Mouse (Mus musculus): Measurements from ENCODE around the gene Iqschfp. TPM values are rescaled to one million over a fixed set of nuclear protein-coding genes. Genes with fewer than 3 reads are reported as not detected.
A peak's percentile ranks its signal among the peaks of the same experiment; 100 is the strongest.

Gene Iqschfp
- total and polyA plus RNA-seq, 2 experiments from 2014 or later: 2.7 to 5.6 TPM

DNA sequence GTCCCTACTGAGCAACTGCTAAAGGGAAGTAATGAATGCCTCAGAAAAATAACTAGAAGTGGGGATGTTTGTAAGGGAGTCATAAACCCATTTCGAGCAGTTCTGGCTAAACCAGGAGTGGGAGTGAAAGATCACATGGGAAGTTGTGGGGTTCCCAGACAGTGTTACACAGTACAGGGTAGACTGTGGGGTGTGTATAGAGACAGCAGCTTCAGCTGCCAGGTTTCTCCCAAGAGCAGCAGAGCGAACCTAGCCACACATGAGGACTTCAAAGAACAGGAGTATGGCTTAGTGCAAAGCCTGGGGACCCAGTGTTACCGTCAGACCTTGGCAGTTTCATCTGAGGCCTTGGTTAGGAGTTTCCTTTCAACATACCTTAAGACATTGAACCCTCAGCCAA is 740.7 kb downstream of the Iqschfp start:
- WGBS: 85% methylated on average over 3 of the region's 3 CpGs
- 0 out of 2 replicates have a peak, but pooled peaks cover under 1% of the 10 kb centered on the region for H3K36me3 ChIP-seq (ENCODE audit: insufficient read depth, low read length)
- no peak overlapping the region for H3K9ac ChIP-seq (replicated peaks; ENCODE audit: low read length)
- DNase-seq (ENCODE audit: low spot score) (no peak), ATAC-seq (no peak)
- no peaks in the 10 kb centered on the region for H3K27me3 ChIP-seq (ENCODE audit: insufficient read depth, low read length)
- H3K4me2 ChIP-seq (ENCODE audit: low read depth, low read length): no peak overlapping the region
- H3K27ac ChIP-seq: no peak overlapping the region
- no peaks in the 10 kb centered on the region for H3K9me3 ChIP-seq (ENCODE audit: low read length)
- no peaks in the 10 kb centered on the region for H3K4me1 ChIP-seq (ENCODE audit: insufficient read depth, low read length)
- TF ChIP-seq CTCF (IDR thresholded peaks at IDR 0.05; ENCODE audit: low read depth): no peak
- no peak overlapping the region for H3K4me3 ChIP-seq (ENCODE audit: low read length)

DNA sequence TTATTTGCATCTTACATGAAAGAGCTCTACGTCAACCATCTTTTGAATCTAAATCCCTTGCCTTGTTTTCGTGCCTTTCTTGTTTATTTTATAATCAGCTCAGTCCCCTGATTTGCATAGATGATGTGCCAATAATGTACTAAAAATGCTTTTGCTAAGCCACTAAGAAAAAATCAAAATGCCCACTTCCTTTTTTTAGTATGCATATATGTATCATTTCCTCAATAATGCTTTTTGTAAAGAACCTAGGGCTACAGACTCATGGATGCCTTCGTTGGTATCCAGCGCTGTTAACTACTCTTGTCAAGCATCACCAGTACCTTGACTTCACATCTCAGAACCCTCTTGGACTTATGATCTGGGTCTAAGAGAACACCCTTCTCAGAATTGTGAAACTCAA is 741.5 kb downstream of the Iqschfp start:
- no peak for DNase-seq (ENCODE audit: low spot score)
- no peak overlapping the region for H3K27ac ChIP-seq
- no peak for ATAC-seq
- whole genome bisulfite sequencing: 94% methylated on average over 4 of the region's 4 CpGs
- no peaks in the 10 kb centered on the region for H3K9me3 ChIP-seq (ENCODE audit: low read length)
- H3K4me2 ChIP-seq (ENCODE audit: low read depth, low read length): no peak overlapping the region
- H3K27me3 ChIP-seq (ENCODE audit: insufficient read depth, low read length): no peaks in the 10 kb centered on the region
- H3K4me3 ChIP-seq (ENCODE audit: low read length): no peak overlapping the region
- H3K36me3 ChIP-seq (ENCODE audit: insufficient read depth, low read length): no peaks in the 10 kb centered on the region
- TF ChIP-seq CTCF (IDR thresholded peaks at IDR 0.05; ENCODE audit: low read depth): no peak
- H3K9ac ChIP-seq (replicated peaks; ENCODE audit: low read length): no peak overlapping the region
- H3K4me1 ChIP-seq (ENCODE audit: insufficient read depth, low read length): no peaks in the 10 kb centered on the region

DNA sequence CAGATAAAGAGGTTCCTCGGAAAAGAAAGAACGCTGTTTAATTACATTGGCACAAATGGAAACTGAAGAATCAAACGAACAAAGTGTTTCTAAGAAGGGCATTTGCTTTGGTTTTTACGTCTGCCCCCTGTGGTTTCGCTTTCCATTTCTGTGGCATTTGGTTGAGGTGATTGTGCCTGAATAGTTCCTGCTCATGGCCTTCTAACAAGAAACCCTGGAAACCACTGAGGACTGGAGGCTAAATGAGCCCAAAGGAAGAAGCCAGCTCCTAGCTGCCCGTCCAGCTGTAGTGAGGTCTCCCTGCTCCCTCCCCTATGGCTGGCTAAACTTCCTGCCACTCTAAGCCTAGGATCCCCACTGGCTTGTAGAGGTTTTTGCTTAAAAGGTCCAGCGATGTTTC is 745.9 kb downstream of the Iqschfp start:
- DNase-seq (ENCODE audit: low spot score): peak; percentile 31
- Histone ChIP-seq H3K4me1 (ENCODE audit: insufficient read depth, low read length) (no peaks in the 10 kb centered on the region), H3K27ac (no peak overlapping the region), H3K36me3 (ENCODE audit: insufficient read depth, low read length) (no peaks in the 10 kb centered on the region), H3K9ac (replicated peaks; ENCODE audit: low read length) (no peak overlapping the region), H3K4me3 (ENCODE audit: low read length) (no peak overlapping the region), H3K4me2 (ENCODE audit: low read depth, low read length) (no peak overlapping the region), H3K27me3 (ENCODE audit: insufficient read depth, low read length) (no peaks in the 10 kb centered on the region), H3K9me3 (ENCODE audit: low read length) (no peaks in the 10 kb centered on the region)
- ATAC-seq: peak; percentile 61; the same call in 1 of the 2 replicates
- TF ChIP-seq CTCF (IDR thresholded peaks at IDR 0.05; ENCODE audit: low read depth): no peak
- WGBS: 26% methylated on average over 7 of the region's 7 CpGs

DNA sequence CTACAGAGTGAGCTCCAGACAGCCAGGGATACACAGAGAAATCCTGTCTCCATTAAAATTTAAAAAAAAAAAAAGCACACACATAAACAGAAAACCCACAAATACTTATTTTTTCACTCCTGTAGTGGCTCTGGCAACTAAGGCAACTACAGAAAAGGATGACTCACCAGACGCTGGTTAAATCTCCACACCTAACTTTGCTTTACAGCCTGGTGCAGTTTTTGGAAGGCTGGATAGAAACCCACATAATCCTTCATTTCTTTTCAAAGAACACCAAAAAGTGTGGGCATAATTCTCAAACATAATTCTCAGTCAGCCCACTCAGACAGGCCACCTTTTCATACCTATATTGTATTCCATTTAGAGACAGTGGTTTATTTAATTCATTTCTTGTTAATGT is 746.7 kb downstream of the Iqschfp start:
- H3K9me3 ChIP-seq (ENCODE audit: low read length): no peaks in the 10 kb centered on the region
- no peak for ATAC-seq
- 93% methylated on average over 1 of the region's 1 CpGs for WGBS
- H3K36me3 ChIP-seq (ENCODE audit: insufficient read depth, low read length): no peaks in the 10 kb centered on the region
- no peak overlapping the region for H3K27ac ChIP-seq
- H3K9ac ChIP-seq (replicated peaks; ENCODE audit: low read length): no peak overlapping the region
- TF ChIP-seq CTCF (IDR thresholded peaks at IDR 0.05; ENCODE audit: low read depth): no peak
- no peaks in the 10 kb centered on the region for H3K27me3 ChIP-seq (ENCODE audit: insufficient read depth, low read length)
- no peak for DNase-seq (ENCODE audit: low spot score)
- H3K4me3 ChIP-seq (ENCODE audit: low read length): no peak overlapping the region
- no peaks in the 10 kb centered on the region for H3K4me1 ChIP-seq (ENCODE audit: insufficient read depth, low read length)
- H3K4me2 ChIP-seq (ENCODE audit: low read depth, low read length): no peak overlapping the region

DNA sequence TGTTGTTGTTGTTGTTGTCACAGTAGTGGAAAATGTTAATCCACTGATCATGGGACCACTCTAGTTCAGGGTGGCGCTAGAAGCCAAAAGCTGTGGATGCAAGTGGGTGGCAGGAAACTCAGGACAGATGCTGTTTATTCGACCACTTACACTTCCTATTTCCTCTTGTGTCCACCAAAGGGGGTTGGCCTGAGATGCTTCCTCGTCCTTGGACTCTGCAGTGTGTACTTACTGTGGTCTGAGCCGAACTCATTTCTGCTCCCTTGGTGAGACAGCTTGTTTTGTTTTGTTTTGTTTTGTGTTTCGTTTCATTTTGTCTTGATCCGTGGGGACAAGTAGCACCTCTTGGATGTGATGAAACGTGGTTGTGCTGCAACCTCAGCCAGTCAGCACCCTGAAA is 750.9 kb downstream of the Iqschfp start:
- no peak for ATAC-seq
- H3K4me3 ChIP-seq (ENCODE audit: low read length): no peak overlapping the region

DNA sequence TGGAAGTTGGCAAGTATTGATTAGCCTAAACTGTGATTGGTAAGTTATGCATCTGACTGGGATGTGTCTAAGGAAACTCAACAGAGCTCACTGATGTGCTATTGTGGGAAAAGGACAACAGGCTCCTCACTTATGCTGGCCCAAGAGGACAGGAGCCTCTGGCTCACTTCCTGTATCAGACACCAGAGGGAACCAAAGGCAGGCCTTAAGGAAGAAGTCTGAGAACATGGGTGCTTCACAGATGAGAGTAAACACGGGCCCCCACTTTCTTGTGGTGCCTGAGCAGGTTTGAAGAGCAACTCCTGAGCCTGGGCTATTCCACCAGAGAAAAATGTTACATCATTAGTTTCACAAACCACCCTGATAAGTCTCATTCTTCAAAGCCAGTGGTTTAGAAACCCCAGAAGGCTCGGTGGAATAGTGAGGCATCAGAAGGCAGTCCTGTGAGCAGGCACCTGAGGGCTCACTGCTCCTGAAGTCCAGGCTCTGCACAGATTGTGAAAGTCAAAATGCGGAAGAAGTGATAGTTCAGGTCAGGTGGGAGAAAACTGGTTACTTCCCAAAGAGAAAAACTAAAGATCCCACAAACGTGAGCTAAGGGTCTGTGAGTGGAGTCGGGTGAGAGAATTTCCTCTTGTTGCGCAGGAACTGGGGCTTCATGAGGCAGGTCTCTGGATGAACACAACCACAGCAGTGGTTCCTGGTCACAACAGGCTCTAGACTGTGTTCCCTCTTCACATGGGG is 754.5 kb downstream of the Iqschfp start:
- Histone ChIP-seq H3K9ac (replicated peaks; ENCODE audit: low read length) (no peak overlapping the region), H3K27me3 (ENCODE audit: insufficient read depth, low read length) (no peaks in the 10 kb centered on the region), H3K9me3 (ENCODE audit: low read length) (no peaks in the 10 kb centered on the region), H3K4me2 (ENCODE audit: low read depth, low read length) (no peak overlapping the region), H3K36me3 (ENCODE audit: insufficient read depth, low read length) (no peaks in the 10 kb centered on the region), H3K4me3 (ENCODE audit: low read length) (no peak overlapping the region), H3K27ac (no peak overlapping the region), H3K4me1 (ENCODE audit: insufficient read depth, low read length) (no peaks in the 10 kb centered on the region)
- DNase-seq (ENCODE audit: low spot score) (peak; percentile 12), ATAC-seq (no peak)
- 89% methylated on average over 6 of the region's 6 CpGs for WGBS
- TF ChIP-seq CTCF (IDR thresholded peaks at IDR 0.05; ENCODE audit: low read depth): peak; percentile 49

More for the DNA sequence above, 750.9 kb downstream of the Iqschfp start:
- no peaks in the 10 kb centered on the region for H3K9me3 ChIP-seq (ENCODE audit: low read length)
- H3K4me2 ChIP-seq (ENCODE audit: low read depth, low read length): no peak overlapping the region
- no peaks in the 10 kb centered on the region for H3K36me3 ChIP-seq (ENCODE audit: insufficient read depth, low read length)
- H3K27ac ChIP-seq: no peak overlapping the region
- no peak for TF ChIP-seq CTCF (IDR thresholded peaks at IDR 0.05; ENCODE audit: low read depth)
- H3K9ac ChIP-seq (replicated peaks; ENCODE audit: low read length): no peak overlapping the region
- WGBS: 88% methylated on average over 7 of the region's 7 CpGs
- no peaks in the 10 kb centered on the region for H3K4me1 ChIP-seq (ENCODE audit: insufficient read depth, low read length)
- DNase-seq (ENCODE audit: low spot score): no peak
- H3K27me3 ChIP-seq (ENCODE audit: insufficient read depth, low read length): no peaks in the 10 kb centered on the region

DNA sequence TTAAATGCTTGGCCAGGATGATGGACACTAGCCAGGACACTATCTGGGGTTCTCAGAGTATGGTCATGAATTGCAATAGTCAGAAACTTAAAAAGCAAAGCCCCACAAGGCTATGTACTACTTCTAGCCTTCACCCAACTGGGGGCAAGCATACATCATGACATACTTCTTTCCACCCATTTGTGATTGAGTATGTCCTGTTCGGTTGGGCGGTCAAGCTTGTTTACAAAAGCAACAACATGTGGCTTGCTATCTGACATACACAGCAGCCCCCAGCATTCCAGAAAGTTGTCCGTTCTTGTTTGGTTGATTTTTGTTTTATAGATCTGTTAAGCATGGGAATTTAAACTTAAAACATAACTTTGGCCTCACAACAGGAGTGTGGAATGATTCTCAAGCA is 755.2 kb downstream of the Iqschfp start:
- H3K4me1 ChIP-seq (ENCODE audit: insufficient read depth, low read length): no peaks in the 10 kb centered on the region
- no peak overlapping the region for H3K4me2 ChIP-seq (ENCODE audit: low read depth, low read length)
- no peak for TF ChIP-seq CTCF (IDR thresholded peaks at IDR 0.05; ENCODE audit: low read depth)
- DNase-seq (ENCODE audit: low spot score) (no peak), ATAC-seq (no peak)
- H3K4me3 ChIP-seq (ENCODE audit: low read length): no peak overlapping the region
- no peak overlapping the region for H3K9ac ChIP-seq (replicated peaks; ENCODE audit: low read length)
- H3K27me3 ChIP-seq (ENCODE audit: insufficient read depth, low read length): no peaks in the 10 kb centered on the region
- H3K27ac ChIP-seq: no peak overlapping the region
- H3K36me3 ChIP-seq (ENCODE audit: insufficient read depth, low read length): no peaks in the 10 kb centered on the region
- H3K9me3 ChIP-seq (ENCODE audit: low read length): no peaks in the 10 kb centered on the region
- 95% methylated on average over 3 of the region's 3 CpGs for WGBS
